Mouse (Mus musculus) CH12.LX (cell line): ENCODE results near the gene Zranb2. TPM values are rescaled to one million over a fixed set of nuclear protein-coding genes. Genes with fewer than 3 reads are reported as not detected.
A peak's percentile ranks its signal among the peaks of the same experiment; 100 is the strongest.

Source experiments
- DNase-seq: peaks from one replicate; pipeline ENCODE4 v3.0.0-alpha.2; 2013; ENCODE audit errors: extremely low read depth
- H3K27ac ChIP-seq: 2 replicates; pipeline ENCODE4 v1.5.1; 2012; ENCODE audit warnings: low read depth, mild to moderate bottlenecking, control low read depth, moderate library complexity; ENCODE audit not compliant: insufficient read depth
- H3K27me3 ChIP-seq: replicated peaks from 2 replicates; pipeline ENCODE3; 2012; ENCODE audit warnings: inconsistent platforms
- H3K36me3 ChIP-seq, 2 experiments: replicated peaks in 1 of 2; 2 replicates each; pipeline versions ENCODE3 to v1.6.1; 2012; ENCODE audit warnings: inconsistent platforms in 1 of 2, low read length in 1 of 2, mild to moderate bottlenecking in 1 of 2, mixed read lengths in 1 of 2, moderate library complexity in 1 of 2; ENCODE audit not compliant: control insufficient read depth in 1 of 2, insufficient read depth in 1 of 2
- H3K4me1 ChIP-seq, 2 experiments: 2 replicates each; pipeline ENCODE4 v1.6.1; 2012; ENCODE audit warnings: inconsistent platforms in 1 of 2, moderate library complexity in 1 of 2; ENCODE audit not compliant: insufficient read depth in 2 of 2, control insufficient read depth in 1 of 2
- H3K4me2 ChIP-seq: 2 replicates; pipeline ENCODE4 v1.6.1; 2012; ENCODE audit warnings: low read depth, mild to moderate bottlenecking, control low read depth; ENCODE audit not compliant: poor library complexity, insufficient read depth, severe bottlenecking
- H3K4me3 ChIP-seq, 3 experiments: fragments of 150-350 bp in 1 of 3; sonication (generic) in 1 of 3; replicated peaks in 1 of 3; 2 replicates each; pipeline versions ENCODE3 to v1.5.1; 2011 to 2012; ENCODE audit warnings: low read depth in 2 of 3, low read length in 2 of 3, mild to moderate bottlenecking in 2 of 3, moderate library complexity in 2 of 3, control low read depth in 1 of 3, improper control_type of control experiment in 1 of 3, inconsistent platforms in 1 of 3, mixed read lengths in 1 of 3; ENCODE audit not compliant: poor library complexity in 1 of 3
- H3K79me2 ChIP-seq: replicated peaks from 2 replicates; pipeline ENCODE4 v1.6.1; 2012; ENCODE audit warnings: mild to moderate bottlenecking, moderate library complexity; ENCODE audit not compliant: control insufficient read depth, poor library complexity, insufficient read depth, severe bottlenecking; ENCODE audit errors: extremely low read depth
- H3K9ac ChIP-seq: 2 replicates; pipeline ENCODE4 v1.6.1; 2012; ENCODE audit warnings: low read depth, mild to moderate bottlenecking, control low read depth, moderate library complexity; ENCODE audit not compliant: insufficient read depth
- H3K9me3 ChIP-seq: replicated peaks from 2 replicates; pipeline ENCODE3; 2012; ENCODE audit warnings: low read length, inconsistent platforms, mixed read lengths
- CHD1 ChIP-seq: IDR thresholded peaks from 2 replicates; pipeline ENCODE4 v1.6.1; 2012; ENCODE audit warnings: low read depth, low read length, improper control_type of control experiment, inconsistent platforms
- CHD2 ChIP-seq: IDR thresholded peaks from 2 replicates; pipeline ENCODE4 v1.6.1; 2011; ENCODE audit warnings: low read length, improper control_type of control experiment
- CTCF ChIP-seq, 2 experiments: IDR thresholded peaks in 1 of 2; conservative IDR thresholded peaks in 1 of 2; 2 replicates each; pipeline ENCODE4 v1.5.1; 2011 to 2012; ENCODE audit warnings: low read depth in 2 of 2, low read length in 2 of 2, improper control_type of control experiment in 1 of 2, inconsistent platforms in 1 of 2, mild to moderate bottlenecking in 1 of 2, moderate library complexity in 1 of 2
- ELF1 ChIP-seq: IDR thresholded peaks from 2 replicates; pipeline ENCODE4 v1.6.1; 2014; ENCODE audit warnings: low read depth, mild to moderate bottlenecking, inconsistent platforms, low read length, improper control_type of control experiment
- ETS1 ChIP-seq: conservative IDR thresholded peaks from 2 replicates; pipeline ENCODE4 v1.6.1; 2012; ENCODE audit warnings: low read depth, mild to moderate bottlenecking, inconsistent platforms, low read length, improper control_type of control experiment, moderate library complexity
- IRF4 ChIP-seq: IDR thresholded peaks from 2 replicates; pipeline ENCODE4 v1.6.1; 2014; ENCODE audit warnings: low read depth, mild to moderate bottlenecking, inconsistent platforms, low read length, improper control_type of control experiment
- JUND ChIP-seq: conservative IDR thresholded peaks from 2 replicates; pipeline ENCODE4 v1.6.1; 2011; ENCODE audit warnings: low read depth, low read length, improper control_type of control experiment
- MAFK ChIP-seq: IDR thresholded peaks from 2 replicates; pipeline ENCODE4 v1.6.1; 2011; ENCODE audit warnings: low read length, improper control_type of control experiment; ENCODE audit not compliant: insufficient replicate concordance
- MYC ChIP-seq: IDR thresholded peaks from 2 replicates; pipeline ENCODE4 v1.6.1; 2011; ENCODE audit warnings: low read depth, mild to moderate bottlenecking, improper control_type of control experiment, low read length
- NELFE ChIP-seq: IDR thresholded peaks from 2 replicates; pipeline ENCODE4 v1.6.1; 2011; ENCODE audit warnings: low read depth, low read length, improper control_type of control experiment
- POLR2AphosphoS2 ChIP-seq: IDR thresholded peaks from 2 replicates; pipeline ENCODE4 v1.6.1; 2011; ENCODE audit warnings: low read depth, low read length, improper control_type of control experiment
- SMC3 ChIP-seq: IDR thresholded peaks from 2 replicates; pipeline ENCODE4 v1.6.1; 2011; ENCODE audit warnings: low read depth, low read length, improper control_type of control experiment
- TCF12 ChIP-seq: IDR thresholded peaks from 2 replicates; pipeline ENCODE4 v1.6.1; 2014; ENCODE audit warnings: low read depth, mild to moderate bottlenecking, inconsistent platforms, low read length, improper control_type of control experiment
- ZC3H11A ChIP-seq: IDR thresholded peaks from 2 replicates; pipeline ENCODE4 v1.6.1; 2012; ENCODE audit warnings: low read depth, mild to moderate bottlenecking, inconsistent platforms, low read length, improper control_type of control experiment
- ZNF384 ChIP-seq: IDR thresholded peaks from 2 replicates; pipeline ENCODE4 v1.6.1; 2012; ENCODE audit warnings: low read depth, low read length, improper control_type of control experiment, inconsistent platforms
- dilution Hi-C: fragments of 300-500 bp; cut with MboI; formaldehyde crosslinking; loops from 2 replicates; pipeline ENCODE4 v1.14.3; 2020; ENCODE audit warnings: low sequenced_read_pairs; ENCODE audit not compliant: extremely low pct_unique_long_range_greater_than_20kb, extremely low pct_ligation_motif_present
- in situ Hi-C: fragments of 300-500 bp; cut with MboI; formaldehyde crosslinking; loops from 3 replicates; pipeline ENCODE4 v1.14.3; 2019; ENCODE audit warnings: low sequenced_read_pairs, low pct_ligation_motif_present, low pct_unique_long_range_greater_than_20kb, mixed read lengths
- polyA plus RNA-seq: library from polyadenylated mRNA; unstranded; fragments of >175 nt; gene quantifications from 2 replicates; pipeline ENCODE4 v1.2.1, GENCODE M21; 2012; ENCODE audit warnings: low read depth; ENCODE audit not compliant: insufficient read length
- total RNA-seq, 2 experiments: library from RNA; depleted of rRNA; stranded (reverse); fragments of 300-350 nt in 1 of 2; fragments of >200 nt in 1 of 2; gene quantifications; 2 replicates each; pipeline ENCODE4 v1.2.3; 2012 to 2014

Gene Zranb2
- total and polyA plus RNA-seq, 3 experiments: 87.5 to 346 (median 240) TPM

DNA sequence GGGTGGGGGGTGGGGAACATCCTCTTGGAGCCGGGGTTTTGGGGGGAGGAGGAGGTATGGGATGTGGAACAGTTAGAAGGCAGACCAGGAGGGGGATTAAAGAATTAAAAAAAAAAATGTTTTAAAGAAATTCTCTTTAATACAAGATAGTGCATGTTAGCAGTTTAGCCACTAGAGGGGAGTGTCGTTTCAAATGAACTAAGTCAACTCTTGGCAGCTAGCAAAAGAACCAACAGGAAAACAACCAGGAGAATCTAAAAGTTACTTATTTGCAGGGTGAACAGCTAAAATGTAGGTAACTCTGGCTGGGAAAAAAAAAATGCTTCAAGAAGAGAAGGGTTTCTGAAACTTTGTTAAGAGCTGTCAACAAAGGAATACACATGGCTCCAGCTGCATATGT is 31.2 kb downstream of the Zranb2 start:
- Histone ChIP-seq H3K4me1 (no peaks in the 10 kb centered on the region), H3K36me3 (no peaks in the 10 kb centered on the region), H3K4me3 (no peak overlapping the region), H3K27ac (no peak overlapping the region), H3K27me3 (no peaks in the 10 kb centered on the region), H3K9ac (no peak overlapping the region), H3K4me2 (no peak overlapping the region), H3K9me3 (peaks cover 7% of the 10 kb centered on the region), H3K79me2 (no peaks in the 10 kb centered on the region)
- peak; percentile 82 for DNase-seq
- TF ChIP-seq IRF4: peak; percentile 35; the same call in 1 of the 2 replicates
- TF ChIP-seq ZNF384: peak; percentile 86
- TF ChIP-seq MAFK: no peak
- TF ChIP-seq JUND: peak; percentile 51; the same call in 1 of the 2 replicates
- peak; percentile 69 to 98 for TF ChIP-seq CTCF (conservative IDR thresholded peaks at IDR 0.05 in 1 of 2, IDR thresholded peaks at IDR 0.05 in 1 of 2; ENCODE audit: low read depth in 2 of 2, low read length in 2 of 2)
- TF ChIP-seq TCF12: no peak
- TF ChIP-seq NELFE: peak; percentile 34; the same call in 1 of the 2 replicates
- peak; percentile 98 for TF ChIP-seq SMC3
- TF ChIP-seq CHD2: no peak
- peak; percentile 98 for TF ChIP-seq ZC3H11A
- TF ChIP-seq MYC: peak; percentile 59; the same call in 1 of the 2 replicates
- dilution Hi-C loops (no loop called here), in situ Hi-C loops (loop anchor here (5.0 to 25.0 kb wide), 2 partner anchors 152 to 322 kb away; no protein-coding TSS in a partner anchor)

DNA sequence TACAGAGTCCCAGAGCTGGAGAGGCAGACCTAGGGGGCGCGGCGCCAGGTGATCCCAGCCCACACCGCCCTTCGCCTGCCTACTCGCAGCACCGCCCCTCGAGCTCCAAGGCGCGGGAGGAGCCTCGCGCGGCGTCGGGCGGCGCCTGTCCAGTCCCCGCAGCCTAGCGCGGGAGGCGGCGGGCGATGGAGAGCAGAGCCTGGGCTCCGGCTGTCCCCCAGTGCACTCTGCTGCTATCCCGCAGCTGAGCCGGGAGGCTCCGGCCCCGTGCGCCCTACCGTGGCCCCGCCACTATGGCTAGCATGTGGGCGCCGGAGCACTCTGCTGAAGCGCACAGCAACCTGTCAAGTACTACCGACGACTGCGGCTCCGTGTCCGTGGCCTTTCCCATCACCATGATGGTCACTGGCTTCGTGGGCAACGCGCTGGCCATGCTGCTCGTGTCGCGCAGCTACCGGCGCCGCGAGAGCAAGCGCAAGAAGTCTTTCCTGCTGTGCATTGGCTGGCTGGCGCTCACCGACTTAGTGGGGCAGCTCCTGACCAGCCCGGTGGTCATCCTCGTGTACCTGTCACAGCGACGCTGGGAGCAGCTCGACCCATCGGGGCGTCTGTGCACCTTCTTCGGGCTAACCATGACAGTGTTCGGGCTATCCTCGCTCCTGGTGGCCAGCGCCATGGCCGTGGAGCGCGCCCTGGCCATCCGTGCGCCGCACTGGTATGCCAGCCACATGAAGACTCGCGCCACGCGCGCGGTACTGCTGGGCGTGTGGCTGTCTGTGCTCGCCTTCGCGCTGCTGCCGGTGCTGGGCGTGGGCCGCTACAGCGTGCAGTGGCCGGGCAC is 33.0 kb downstream of the Zranb2 start, which contains the start of gene Ptger3:
TSS of gene Ptger3 (plus strand) at position 168 of the 841 bp plus-strand sequence.
- H3K79me2 ChIP-seq: no peaks in the 10 kb centered on the region
- H3K4me1 ChIP-seq: peaks cover 0 to 4% of the 10 kb centered on the region in 2 experiments; a peak in 2 of 4 replicates
- H3K4me2 ChIP-seq: no peak within 1 kb of the TSS
- no peak within 1 kb of the TSS for H3K9ac ChIP-seq
- in situ Hi-C loops: loop anchor here (5.0 to 25.0 kb wide), 2 partner anchors 150 to 320 kb away; no protein-coding TSS in a partner anchor
- no peaks in the 10 kb centered on the region for H3K36me3 ChIP-seq
- no peaks in the 10 kb centered on the region for H3K27me3 ChIP-seq
- DNase-seq: no peak
- no peak within 1 kb of the TSS for H3K27ac ChIP-seq
- dilution Hi-C loops: no loop called here
- TF ChIP-seq CHD2 (no peak), POLR2AphosphoS2 (no peak), ETS1 (no peak), ELF1 (no peak), CHD1 (no peak)
- H3K4me3 ChIP-seq: no peak within 1 kb of the TSS
- peaks cover 7% of the 10 kb centered on the region for H3K9me3 ChIP-seq
